Mouse (Mus musculus) brain, embryonic 14.5 days (tissue): ENCODE results near the gene Anpep.

Experiments used
- CTCF ChIP-seq: fragments of 200-500 bp; IDR thresholded peaks from 2 replicates; pipeline ENCODE4 v1.5.1; 2012; ENCODE audit warnings: inconsistent platforms, mild to moderate bottlenecking, moderate library complexity, borderline replicate concordance; ENCODE audit not compliant: insufficient read depth, insufficient read length; ENCODE audit errors: extremely low read depth
- POLR2A ChIP-seq: fragments of 200-500 bp; IDR thresholded peaks from 2 replicates; pipeline ENCODE4 v1.6.1; 2012; ENCODE audit warnings: mild to moderate bottlenecking, inconsistent platforms, borderline replicate concordance; ENCODE audit not compliant: poor library complexity, insufficient read depth, insufficient read length, severe bottlenecking; ENCODE audit errors: extremely low read depth

GRCm38 (mm10) chr7:79782516-79782855 lies 78.4 kb downstream of the Anpep start:
- no peak for TF ChIP-seq CTCF
- no peak for TF ChIP-seq POLR2A
